Mouse (Mus musculus): ENCODE measurements around the gene Ttll10.

The Ttll10 gene

DNA sequence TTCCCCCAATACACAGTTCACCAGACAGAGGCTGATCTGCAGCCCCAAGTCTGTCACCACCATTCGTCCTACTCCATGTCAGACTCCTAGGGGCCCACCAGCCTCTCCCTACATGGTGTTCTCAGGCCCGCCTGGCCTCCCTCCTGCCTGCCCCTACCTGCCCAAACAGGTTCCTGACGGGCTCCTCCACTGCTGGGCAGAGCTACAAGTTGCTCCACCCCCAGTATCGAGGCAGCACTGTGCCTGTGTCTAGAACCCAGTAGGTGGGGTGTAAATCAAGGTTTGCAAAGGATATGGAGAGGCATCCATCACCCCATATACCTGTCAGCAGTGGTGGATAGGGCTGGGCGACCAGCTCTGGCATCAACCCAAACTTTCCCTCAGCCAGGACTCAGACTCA is at the start of gene Ttll10:
Gene Ttll10 (minus strand): TSS at position 154 of the 400 bp plus-strand sequence.
- no peak for DNase-seq (ENCODE audit: low spot score)

DNA sequence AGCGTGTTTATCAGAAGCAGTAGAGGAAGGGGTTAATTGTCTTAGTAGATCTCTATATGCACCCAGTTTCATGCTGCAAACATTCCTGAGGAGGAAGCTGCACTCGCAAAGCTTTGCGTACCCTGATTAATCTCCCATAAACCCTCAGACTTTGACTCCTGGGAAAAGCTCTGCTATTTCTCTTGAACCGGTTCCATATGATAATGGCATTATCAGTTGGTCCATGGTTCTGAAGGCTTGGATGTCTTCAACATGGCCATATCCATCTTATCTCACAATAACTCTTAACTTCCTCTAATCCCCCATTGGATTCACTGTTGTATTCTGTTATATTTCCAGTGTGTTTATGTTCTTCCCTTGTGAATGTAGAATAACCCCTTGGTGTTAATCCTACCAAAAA is 44.1 kb upstream of the Ttll10 start:
- no peak for DNase-seq (ENCODE audit: low spot score)

DNA sequence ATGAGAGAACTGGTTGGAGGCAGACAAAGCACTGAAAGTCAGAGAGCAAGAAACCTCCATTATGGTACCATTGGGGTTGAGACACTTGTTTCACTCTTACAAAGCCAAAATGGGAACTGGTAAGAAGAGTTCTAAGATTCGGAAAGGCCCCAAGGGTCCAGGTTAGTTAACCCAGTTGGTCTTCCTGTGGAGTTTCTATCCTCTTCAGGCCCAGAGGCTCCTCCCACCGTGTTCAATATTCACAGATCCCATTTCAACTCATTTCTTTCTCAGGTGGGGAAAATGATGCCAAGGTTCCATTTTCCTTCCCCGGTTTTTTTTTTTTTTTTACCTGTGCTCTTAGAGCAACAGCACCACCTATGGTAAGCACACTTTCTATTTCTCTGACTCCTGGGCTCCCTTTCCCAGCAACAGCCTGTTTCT is 42.3 kb upstream of the Ttll10 start:
- DNase-seq (ENCODE audit: low spot score) = no peak

DNA sequence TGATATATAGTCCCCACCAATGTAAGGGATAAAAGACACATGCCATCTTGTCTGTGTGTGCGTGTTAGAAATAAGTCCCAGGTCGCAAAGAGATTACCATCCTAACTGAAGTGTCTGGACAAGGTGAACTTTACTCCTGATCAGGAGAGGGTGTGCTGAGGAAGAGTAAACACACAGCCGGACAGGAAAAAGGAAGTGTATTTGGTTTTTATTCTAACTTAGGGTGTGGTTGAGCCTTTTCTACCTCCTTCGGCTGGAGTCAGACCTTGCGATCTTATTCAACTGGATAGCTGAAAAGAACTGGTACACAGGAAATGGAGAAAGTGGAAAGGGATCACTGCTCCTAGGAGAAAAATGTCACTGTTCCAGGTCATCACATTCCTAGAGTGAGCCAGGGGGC is 41.3 kb upstream of the Ttll10 start:
- DNase-seq (ENCODE audit: low spot score) = no peak

DNA sequence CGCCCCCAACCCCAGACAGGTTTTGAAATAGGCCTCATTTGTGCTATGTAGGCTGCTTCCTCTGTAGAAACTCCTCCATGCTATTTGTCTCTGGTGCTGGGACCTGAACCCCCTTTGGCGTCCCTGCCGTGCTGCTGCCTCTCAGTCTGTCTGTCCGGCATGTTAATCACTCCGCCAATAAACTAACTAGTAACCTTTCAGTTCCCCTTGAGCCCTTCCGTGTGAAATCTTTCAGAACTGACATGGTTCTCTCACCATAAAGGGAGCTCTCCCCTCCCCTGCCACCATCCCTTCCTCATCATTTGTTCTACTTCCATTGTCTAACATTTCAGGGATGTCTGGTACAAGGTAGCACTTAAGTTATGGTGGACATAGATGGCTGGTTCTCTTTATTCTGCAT is 40.2 kb upstream of the Ttll10 start:
- no peak for DNase-seq (ENCODE audit: low spot score)

DNA sequence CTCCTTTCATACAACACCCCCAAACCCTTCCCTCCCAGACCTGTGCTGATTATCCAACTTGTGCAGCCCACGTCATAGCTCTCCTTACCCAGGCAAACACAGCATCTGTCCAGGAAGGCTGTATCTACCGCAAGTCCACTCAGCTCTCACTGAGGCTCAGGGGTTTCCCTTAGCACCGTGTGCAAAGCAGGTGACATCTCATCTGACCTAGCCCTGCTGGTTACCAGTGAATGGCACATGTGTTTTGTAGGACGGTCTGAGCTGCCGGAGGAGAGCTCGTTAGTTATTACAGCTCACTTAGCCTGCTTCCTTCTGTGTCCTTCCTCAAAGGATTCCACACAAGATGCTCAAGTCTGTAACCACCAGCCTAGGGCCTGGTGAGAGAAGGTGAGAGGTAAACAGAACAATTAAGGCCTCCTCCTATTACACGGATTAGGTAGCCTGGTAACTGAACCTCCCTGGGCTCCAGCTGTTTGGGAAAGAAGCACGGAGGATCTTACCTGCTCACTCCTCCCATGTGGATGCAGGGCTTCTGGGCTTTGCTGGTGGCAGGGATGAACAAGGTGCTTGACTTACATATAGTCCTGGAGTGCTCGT is 38.7 kb upstream of the Ttll10 start:
- DNase-seq (ENCODE audit: low spot score) = no peak

DNA sequence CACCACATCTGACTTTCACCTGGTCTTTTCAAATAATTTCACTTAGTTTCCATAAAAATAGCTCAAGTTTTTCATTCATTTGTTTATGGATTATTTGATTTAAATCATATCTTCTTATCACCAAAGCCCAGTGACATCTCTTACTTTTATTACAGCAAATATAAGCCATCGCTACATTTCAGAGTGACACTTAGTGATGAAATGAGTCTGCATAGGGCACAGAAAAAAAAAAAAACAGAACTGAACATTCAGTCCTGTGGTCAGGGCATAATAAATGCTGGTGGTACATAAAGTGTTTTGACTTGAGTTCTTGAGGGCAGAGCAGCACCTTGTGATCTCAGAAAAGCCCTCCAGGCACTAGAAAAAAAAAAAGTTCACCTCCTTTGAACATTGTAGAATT is 37.0 kb upstream of the Ttll10 start:
- no peak for DNase-seq (ENCODE audit: low spot score)

DNA sequence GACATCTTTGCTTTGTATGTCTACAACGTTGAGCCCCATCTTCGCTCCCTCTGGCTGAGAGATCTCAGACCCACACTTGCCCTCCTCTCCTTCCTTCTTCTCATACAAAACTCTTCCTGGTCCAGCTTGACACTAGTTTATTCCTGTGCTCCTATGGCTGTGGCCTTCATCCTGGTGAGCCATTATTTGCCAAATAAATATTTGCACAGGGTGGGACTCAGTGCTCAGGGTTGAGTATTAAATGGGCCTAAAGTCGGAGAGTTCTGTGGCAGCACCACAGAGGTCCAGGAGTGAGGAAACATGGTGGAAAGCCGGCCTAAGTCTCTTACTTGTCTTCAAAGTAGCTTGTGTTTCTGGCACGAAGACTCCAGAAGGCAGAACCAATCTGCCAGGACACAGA is 34.5 kb upstream of the Ttll10 start:
- no peak for DNase-seq (ENCODE audit: low spot score)

DNA sequence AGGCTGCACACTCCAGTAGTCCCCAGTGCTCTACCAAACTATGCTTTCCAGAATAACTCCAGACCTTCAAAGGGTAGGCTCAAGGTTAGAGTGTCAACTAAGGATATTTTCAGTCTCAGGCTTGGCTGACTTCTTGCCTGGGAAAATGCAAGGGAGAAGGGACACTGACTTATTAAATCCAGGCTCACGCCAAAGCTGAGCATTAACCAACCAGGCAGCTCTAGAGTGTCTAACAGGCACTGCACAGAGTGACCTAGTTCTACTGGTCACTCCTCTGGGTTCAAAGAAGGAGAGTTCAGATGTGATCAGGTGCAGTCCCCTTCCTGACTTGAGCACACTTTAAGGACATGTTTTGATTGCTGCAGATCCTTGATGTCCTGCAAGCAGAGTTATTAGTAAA is 33.6 kb upstream of the Ttll10 start:
- no peak for DNase-seq (ENCODE audit: low spot score)

DNA sequence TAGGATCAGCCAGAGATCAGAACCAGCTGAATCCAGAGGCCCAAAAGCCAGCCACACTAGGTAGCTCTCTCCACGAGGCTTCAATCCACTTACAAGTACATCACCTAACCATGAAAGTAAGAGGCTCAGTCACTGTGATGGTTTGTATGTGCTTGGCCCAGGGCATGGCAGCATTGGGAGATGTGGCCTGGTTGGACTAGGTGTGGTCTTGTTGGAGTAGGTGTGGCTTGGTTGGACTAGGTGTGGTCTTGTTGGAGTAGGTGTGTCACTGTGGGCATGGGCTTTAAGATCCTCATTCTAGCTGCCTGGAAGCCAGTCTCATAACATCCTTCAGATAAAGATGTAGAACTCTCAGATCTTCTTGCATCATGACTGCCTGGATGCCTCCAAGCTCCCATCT is 32.0 kb upstream of the Ttll10 start:
- DNase-seq (ENCODE audit: low spot score) = no peak

DNA sequence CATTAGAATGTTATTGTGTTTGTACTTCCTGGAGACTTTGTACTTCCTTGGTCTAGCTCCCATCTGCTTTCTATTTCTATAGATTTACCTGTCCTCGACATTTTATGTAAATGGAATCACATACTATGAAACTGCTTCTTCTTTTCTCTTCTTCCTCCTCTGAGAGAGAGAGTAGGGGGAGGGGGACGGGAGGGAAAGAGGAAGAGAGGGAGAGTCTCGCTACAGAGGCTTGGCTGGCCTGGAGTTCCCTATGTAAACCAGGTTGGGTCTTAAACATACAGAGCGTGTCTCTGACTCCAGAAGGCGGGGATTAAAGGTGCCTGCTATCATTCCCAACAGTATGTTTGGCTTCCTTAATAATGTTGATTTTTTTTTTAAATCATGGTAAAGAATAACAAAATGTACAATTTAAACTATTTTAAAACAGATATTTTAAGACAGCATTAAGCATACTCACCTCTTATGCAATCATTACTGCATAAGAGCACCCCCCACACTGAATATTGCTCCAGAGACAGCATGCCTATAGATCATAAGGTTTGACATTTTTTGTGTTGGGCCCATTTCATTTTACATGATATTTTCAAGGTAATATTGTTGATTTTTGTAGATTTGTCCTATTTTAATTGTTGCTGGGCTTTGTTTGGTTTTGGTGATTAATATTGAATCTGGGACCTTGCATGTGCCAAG is 28.3 kb upstream of the Ttll10 start:
- DNase-seq (ENCODE audit: low spot score) = no peak

DNA sequence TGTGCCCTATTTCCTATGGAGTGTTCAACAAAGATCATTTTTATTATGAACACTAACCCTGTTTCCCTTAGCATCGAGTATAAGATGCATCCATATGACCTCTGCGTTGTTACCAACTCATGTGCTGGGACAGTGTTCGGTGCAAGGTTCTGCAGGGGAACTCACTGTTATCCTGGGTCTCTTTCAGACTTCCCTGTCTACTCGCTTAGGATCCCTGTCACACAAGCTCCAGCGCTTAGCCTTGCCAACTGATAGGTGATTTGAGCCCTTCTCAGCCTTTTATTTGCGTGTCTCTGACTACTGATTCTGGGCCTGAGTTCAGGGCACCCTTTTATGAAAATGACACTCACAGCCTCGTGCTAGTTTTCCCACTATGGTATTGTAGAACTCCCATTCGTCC is 26.0 kb upstream of the Ttll10 start:
- DNase-seq (ENCODE audit: low spot score) = no peak

DNA sequence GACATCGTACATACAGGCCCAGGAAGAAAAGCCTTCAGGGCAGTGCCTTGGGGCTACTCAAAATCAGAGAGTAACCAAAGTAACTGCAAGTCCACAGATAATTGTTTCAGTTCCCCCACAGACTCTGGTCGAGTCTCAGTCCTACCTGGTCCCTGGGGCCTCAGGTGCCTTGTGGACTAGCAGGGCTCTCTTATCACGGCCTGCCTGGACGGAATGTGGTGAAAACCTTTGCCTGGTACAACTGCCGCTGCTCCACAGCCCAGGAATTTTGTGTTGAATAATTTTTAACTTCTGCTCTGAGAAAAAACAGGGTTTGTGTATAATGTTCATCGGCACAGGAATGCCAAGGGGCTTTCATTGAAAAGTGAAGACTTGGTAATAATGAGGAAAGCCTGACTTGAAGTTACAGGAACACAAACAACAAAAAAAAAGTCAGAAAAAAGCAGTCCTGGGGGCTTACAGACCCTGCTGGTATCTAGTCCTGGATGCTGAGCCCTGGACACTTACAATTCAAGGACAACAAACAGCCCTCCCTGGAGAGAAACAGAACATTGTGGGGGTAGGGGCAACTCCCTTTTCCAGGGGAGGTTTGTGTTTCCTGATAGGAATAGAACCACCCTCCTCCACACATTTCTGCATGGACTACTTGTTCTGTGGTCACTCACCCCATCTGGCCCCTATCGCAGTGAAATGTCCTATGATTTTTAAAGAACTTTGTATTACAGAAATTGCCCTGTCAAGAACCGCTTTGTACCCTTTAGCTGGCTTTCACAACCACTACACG is 25.1 kb upstream of the Ttll10 start:
- DNase-seq (ENCODE audit: low spot score) = no peak

DNA sequence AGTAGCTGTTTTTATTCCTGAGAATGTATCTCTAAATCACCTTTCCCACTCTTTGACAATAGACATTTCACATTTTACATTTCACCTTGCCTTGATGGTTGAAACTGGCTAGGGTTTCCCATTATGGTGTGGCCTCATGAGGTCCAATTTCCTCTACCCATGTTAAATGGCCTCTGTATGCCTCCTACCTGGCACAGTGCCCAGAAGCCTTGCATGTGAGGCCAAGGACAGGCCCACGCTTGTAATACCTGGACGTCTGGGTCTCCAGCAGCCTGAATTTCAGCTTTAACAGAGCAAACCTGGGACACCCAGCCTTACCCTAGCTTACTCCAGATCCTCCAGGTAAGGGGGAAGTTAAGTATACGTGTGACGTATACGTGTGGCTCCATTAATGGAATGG is 24.1 kb upstream of the Ttll10 start:
- DNase-seq (ENCODE audit: low spot score) = peak; percentile 23

DNA sequence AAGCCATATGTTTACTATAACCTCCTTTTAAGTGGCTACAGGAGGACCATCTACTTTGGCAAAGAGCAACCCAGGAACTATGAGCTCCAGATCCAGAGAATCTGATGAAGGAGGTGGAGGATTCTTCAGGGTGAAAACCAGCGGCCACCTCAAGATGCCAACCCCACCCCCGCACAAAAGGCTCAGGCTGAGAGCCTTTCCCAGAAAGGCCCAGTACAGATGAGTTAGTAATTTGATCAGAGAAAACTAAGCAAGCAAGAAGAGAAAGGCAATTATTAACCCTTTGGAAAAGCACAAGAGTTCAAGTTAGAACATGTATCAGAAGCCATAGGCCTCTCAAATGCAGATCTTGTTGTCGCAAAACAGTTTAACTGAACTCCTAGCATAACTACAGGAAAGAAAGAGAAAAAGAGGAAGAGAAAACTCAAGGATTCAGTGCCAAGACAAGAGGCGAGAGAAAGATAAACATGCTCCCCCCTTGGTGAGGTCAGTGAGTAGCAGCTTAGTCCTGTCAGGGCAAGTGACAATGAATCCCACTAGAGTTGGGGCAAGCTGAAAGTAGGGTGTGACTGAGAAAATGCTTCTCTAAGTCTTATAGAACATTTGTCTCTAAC is 23.5 kb upstream of the Ttll10 start:
- DNase-seq (ENCODE audit: low spot score) = no peak

DNA sequence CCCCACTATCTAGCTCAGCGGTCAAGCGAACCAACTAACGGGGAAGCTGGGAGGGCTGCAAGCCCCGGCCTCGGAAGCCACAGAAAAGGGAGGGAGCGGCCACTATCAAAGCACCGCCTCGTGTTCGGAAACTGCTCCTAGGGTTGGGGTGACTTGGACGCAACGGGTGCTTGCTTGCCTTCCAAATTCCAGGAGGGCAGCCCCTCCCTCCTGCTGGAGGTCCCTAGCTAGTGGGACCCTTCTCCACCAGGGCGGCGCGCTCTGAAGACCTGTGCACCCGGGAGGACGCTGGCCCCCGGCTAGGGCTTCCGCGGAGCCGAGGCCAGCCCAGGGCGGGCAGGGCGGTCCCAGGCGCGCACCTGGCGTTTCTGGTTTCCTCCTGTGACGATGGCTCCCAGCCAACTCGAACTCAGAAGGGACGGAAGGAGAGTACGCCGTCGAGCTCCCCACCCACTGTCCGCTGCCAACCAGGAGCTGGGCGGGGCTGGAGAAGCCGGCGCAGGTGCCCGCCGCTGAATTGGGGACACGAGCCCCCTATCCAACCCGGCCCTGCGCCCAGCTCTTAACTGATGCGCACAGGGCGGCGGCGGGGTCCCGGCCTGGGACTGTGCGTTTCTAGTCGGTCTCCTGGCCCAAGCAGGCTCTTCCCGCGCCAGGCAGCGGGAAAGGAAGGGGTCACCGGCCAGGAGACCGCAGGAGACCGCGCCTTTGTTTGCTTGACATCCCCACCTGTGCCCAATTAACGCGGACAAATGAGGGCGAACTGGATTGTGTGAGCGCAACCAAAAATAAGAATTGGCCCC is 18.5 kb upstream of the Ttll10 start:
- peak; percentile 36 for DNase-seq (ENCODE audit: low spot score)

DNA sequence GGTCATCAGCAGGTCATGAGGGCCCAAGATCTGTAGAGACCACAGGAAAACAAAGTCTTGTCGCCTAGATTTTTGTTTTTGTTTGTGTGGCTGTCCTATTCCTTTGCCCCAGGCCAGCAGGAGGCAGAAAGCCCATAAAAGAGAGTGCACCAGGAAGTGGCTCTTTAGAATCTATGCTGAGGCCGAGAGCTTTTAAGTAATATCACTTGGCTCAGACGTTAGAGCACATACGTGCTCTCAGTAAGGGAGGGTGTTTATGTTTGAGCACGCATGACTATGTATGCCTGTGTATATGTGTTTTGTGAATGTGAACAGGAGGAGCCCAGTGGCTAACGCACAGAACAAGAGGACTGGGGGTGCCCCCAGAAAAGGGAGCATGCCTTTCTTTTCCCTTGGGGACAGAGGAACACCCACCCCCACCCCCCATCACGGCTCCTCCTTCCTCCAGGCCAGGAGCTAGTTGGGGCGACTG is 17.7 kb upstream of the Ttll10 start:
- DNase-seq (ENCODE audit: low spot score) = no peak

DNA sequence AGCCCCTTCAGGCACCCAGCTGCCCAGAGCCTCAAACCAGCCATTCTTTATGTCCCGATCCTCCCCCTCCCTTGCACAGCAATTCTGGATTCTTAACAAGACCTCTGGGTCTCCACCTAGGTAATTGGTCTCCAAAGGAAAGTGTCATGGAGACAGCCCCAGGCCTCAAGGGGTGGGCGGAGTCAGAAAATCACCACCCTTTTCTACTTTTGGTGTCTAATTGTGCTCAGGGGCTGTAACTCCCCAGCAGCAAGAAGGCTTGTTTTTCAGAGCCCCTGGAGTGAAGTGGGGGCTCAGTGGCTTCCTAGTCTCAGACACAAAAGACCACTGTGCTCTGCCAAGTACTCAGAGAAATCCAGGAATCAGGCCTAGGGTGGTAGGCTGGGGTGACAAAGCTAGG is 11.5 kb upstream of the Ttll10 start:
- DNase-seq (ENCODE audit: low spot score) = no peak

DNA sequence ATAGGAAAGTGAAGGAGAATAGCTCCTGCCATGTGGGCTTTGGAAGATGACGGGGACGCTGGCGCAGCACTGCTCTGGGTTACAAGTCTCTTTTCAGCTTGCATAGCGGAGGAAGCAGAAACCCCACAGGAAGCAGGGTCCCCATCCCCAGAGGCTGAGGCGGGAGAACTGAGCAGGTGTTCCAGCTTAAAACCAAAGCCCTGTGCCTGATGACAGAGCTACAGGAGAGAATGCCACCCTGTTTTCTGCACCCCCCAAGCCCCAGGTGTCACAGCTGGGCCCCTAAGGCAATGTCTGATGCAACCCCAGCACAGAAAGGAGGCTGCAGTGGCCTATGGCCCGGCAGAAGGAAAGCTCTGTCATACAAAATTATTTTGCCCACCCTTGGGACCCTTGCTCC is 11.1 kb upstream of the Ttll10 start:
- no peak for DNase-seq (ENCODE audit: low spot score)

DNA sequence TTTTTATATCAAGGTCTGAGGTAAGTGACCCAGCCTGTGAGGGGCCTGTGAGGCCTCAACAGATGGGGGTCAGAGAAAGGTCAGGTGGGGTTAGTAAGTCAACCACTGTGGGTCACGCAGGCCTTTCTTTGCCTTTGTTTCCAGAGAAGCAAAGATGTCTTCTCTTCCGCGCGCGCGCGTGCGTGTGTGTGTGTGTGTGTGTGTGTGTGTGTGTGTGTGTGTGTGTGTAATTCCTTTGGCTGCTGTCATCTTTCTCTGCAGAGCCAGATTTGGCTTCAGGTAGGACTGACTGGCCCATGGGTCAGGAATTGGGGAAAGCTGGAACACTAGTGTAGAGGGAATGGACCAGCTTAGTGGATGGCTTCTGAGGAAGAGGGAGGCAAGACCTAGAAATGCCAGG is 10.5 kb upstream of the Ttll10 start:
- DNase-seq (ENCODE audit: low spot score) = no peak

DNA sequence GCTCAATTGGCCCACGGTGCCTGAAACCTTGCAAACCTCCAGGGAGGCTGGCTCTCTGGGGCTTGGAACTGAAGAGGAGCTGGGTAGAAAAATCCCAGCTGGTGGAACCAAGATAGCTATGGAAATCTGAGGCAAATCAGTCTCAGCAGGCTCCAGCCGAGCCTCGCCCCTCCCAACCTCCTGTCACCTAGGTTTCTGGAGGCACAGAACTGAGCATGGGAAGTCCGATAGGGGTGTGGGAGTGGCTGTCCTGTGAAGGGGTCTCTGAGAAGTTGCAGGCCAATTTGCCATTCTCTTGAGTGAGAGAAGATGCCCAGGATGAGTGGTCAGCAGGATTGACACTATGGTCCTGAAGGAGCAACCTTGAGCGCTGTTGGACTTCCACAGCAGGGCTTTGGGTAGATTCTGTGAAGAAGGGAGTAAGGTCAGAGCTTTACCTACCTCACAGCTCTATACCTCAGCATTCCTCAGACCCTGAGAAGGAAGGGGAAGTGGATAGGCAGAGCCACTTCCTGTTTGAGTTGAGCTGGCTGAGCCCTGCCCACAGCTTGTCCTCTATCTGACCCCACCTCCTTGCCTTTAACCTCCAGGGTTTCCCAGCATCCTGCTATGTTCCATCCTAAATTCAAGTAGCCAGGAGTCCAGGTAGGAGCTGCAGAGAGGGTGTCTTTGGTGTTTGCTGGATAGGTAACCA is 8.2 kb upstream of the Ttll10 start:
- DNase-seq (ENCODE audit: low spot score) = no peak
